Mouse (Mus musculus) left cerebral cortex, postnatal 36 days (tissue): ENCODE data around the gene Txlna. TPM values are rescaled to one million over a fixed set of nuclear protein-coding genes. Genes with fewer than 3 reads are reported as not detected.

Experiments used
- DNase-seq, 2 experiments: peaks; one replicate each; pipeline ENCODE4 v3.0.0; 2021 to 2022; ENCODE audit warnings: low spot score in 2 of 2, mixed read lengths in 1 of 2
- intact Hi-C: fragments of 180-260 bp; cut with DNase I; formaldehyde crosslinking; loops from one replicate; pipeline ENCODE4 v1.15.1; 2025
- total RNA-seq, 2 experiments: library from RNA; stranded (reverse); gene quantifications; 2 replicates each; pipeline ENCODE4 v1.2.3; 2021

Txlna gene
- 10 to 100 TPM; 40.2 to 45.3 TPM for total RNA-seq

GRCm38 (mm10) chr4:129640638-129641467 lies at the start of gene Txlna:
Gene Txlna, minus strand, starts transcription at chr4:129641065.
- peak; percentile 97 to 98 for DNase-seq
- intact Hi-C loops, result loop anchor here (2.0 to 5.0 kb wide), 2 partner anchors 16 to 51 kb away; no protein-coding TSS in a partner anchor

- DNase-seq, result no peak
- intact Hi-C loops, result no loop called here
These were observed 43.7 kb upstream of the Txlna start for GRCm38 (mm10) chr4:129684531-129684930.

- no peak for DNase-seq
- intact Hi-C loops, result no loop called here
These were observed 43.1 kb upstream of the Txlna start for GRCm38 (mm10) chr4:129683901-129684493.

GRCm38 (mm10) chr4:129681837-129682236 lies 41.0 kb upstream of the Txlna start:
- no peak for DNase-seq
- intact Hi-C loops, result no loop called here

GRCm38 (mm10) chr4:129672878-129673449 lies 32.1 kb upstream of the Txlna start:
- DNase-seq, result no peak
- intact Hi-C loops, result no loop called here

- intact Hi-C loops, result no loop called here
- DNase-seq, result peak; percentile 95
These were observed 31.4 kb upstream of the Txlna start, which contains the start of gene Kpna6 for GRCm38 (mm10) chr4:129672083-129672877. Gene Kpna6, minus strand, starts transcription at chr4:129672767.

GRCm38 (mm10) chr4:129671491-129672082 lies 30.7 kb upstream of the Txlna start:
- intact Hi-C loops, result no loop called here
- DNase-seq, result no peak

- no peak for DNase-seq
- intact Hi-C loops, result no loop called here
These were observed 21.5 kb upstream of the Txlna start for GRCm38 (mm10) chr4:129662255-129662813.

- no peak for DNase-seq
- intact Hi-C loops, result no loop called here
These were observed 20.7 kb upstream of the Txlna start for GRCm38 (mm10) chr4:129661584-129661983.

- no peak for DNase-seq
- intact Hi-C loops, result no loop called here
These were observed 13.9 kb upstream of the Txlna start for GRCm38 (mm10) chr4:129654770-129655169.

- intact Hi-C loops, result no loop called here
- DNase-seq, result no peak
These were observed 9.5 kb upstream of the Txlna start for GRCm38 (mm10) chr4:129650359-129650758.

- no peak for DNase-seq
- intact Hi-C loops, result no loop called here
These were observed 7.8 kb upstream of the Txlna start for GRCm38 (mm10) chr4:129648656-129649055.

GRCm38 (mm10) chr4:129645204-129645603 lies 4.3 kb upstream of the Txlna start:
- intact Hi-C loops, result no loop called here
- DNase-seq, result no peak

- intact Hi-C loops, result loop anchor here (2.0 to 5.0 kb wide), 2 partner anchors 17 to 51 kb away; no protein-coding TSS in a partner anchor
- DNase-seq, result no peak
These were observed 891 bp upstream of the Txlna start for GRCm38 (mm10) chr4:129641756-129642155.

GRCm38 (mm10) chr4:129640101-129640637 lies 696 bp downstream of the Txlna start:
- intact Hi-C loops, result loop anchor here (2.0 to 5.0 kb wide), 2 partner anchors 15 to 52 kb away; no protein-coding TSS in a partner anchor
- DNase-seq, result peak in 1 of 2 experiments; percentile 37

GRCm38 (mm10) chr4:129639221-129639620 lies 1.6 kb downstream of the Txlna start:
- DNase-seq, result no peak
- intact Hi-C loops, result no loop called here

- intact Hi-C loops, result no loop called here
- DNase-seq, result no peak
These were observed 7.0 kb downstream of the Txlna start for GRCm38 (mm10) chr4:129633852-129634251.

- intact Hi-C loops, result no loop called here
- DNase-seq, result no peak
These were observed 9.0 kb downstream of the Txlna start for GRCm38 (mm10) chr4:129631867-129632266.

- no peak for DNase-seq
- intact Hi-C loops, result no loop called here
These were observed 9.9 kb downstream of the Txlna start for GRCm38 (mm10) chr4:129630944-129631343.
